Comparison of ENCODE assay signal across 28 mouse cellular contexts in the genomic region with DNA sequence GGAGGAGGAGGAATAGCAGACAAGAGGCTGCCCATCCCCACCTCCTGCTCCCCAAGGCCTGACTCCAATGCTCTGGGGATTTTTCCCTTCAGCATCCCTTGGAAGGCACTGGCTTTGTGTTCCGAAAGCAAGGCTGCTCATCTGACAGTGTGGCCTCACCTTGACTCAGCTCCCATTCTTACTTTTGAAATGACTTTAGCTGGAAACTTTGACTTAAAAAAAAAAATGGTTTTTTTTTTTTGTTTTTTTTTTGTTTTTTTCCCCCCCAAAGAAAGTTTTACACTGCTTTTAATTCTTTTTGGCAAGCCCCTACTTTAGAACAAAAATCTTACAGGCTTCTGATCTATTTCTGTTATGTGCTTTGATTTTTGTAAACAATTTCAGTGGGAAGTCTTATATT. TPM values are rescaled to one million over a fixed set of nuclear protein-coding genes. Genes with fewer than 3 reads are reported as not detected.
"Had no signal": no experiment of that assay in that cellular context is flagged by ENCODE, and none has a peak within 500 bp of the region (broad histone marks: within the 10 kb centered on the region; RNA-seq: fewer than 3 reads in every experiment).

No protein-coding gene starts in this region.

- H3K4me2 ChIP-seq: heart, embryonic 11.5 days; heart, embryonic 13.5 days; heart, embryonic 15.5 days; hindbrain, embryonic 13.5 days; hindbrain, embryonic 15.5 days; kidney, embryonic 15.5 days; limb, embryonic 12.5 days; liver, embryonic 11.5 days; liver, embryonic 13.5 days had no signal

- H3K4me3 ChIP-seq: gastrocnemius, adult 2 months; heart, adult 2 months; heart, embryonic 13.5 days; heart, embryonic 15.5 days; hindbrain, embryonic 13.5 days; hindbrain, embryonic 15.5 days; kidney, embryonic 15.5 days; limb, embryonic 12.5 days; liver, embryonic 13.5 days had no signal

- H3K27ac ChIP-seq: heart, adult 2 months; heart, embryonic 13.5 days; heart, embryonic 15.5 days; hindbrain, embryonic 13.5 days; hindbrain, embryonic 15.5 days; hindbrain, postnatal 0 days; kidney, embryonic 15.5 days; kidney, postnatal 0 days; liver, embryonic 13.5 days had no signal

- H3K27me3 ChIP-seq: heart, embryonic 13.5 days; heart, embryonic 15.5 days; hindbrain, embryonic 15.5 days; kidney, embryonic 15.5 days; limb, embryonic 12.5 days had no signal

- DNase-seq: gastrocnemius, adult 2 months; gastrocnemius, postnatal 14 days; gastrocnemius, postnatal 36 days; heart, adult 11 months; heart, adult 2 months; heart, postnatal 14 days; heart, postnatal 36 days; kidney, adult 11 months; kidney, adult 2 months; kidney, adult 9 months; kidney, postnatal 14 days; kidney, postnatal 36 days; layer of hippocampus, adult 9-11 months; layer of hippocampus, postnatal 36 days; liver; liver, embryonic 13.5 days had no signal

- H3K4me1 ChIP-seq: liver, embryonic 13.5 days had no signal

- ATAC-seq: hindbrain, postnatal 0 days; intestine, embryonic 16.5 days had no signal

- H3K9me3 ChIP-seq: heart, embryonic 13.5 days; heart, embryonic 15.5 days; hindbrain, embryonic 13.5 days; hindbrain, embryonic 15.5 days; kidney, embryonic 15.5 days; limb, embryonic 12.5 days; liver, embryonic 13.5 days had no signal

- H3K36me3 ChIP-seq: heart, embryonic 13.5 days; heart, embryonic 15.5 days; hindbrain, embryonic 13.5 days; hindbrain, embryonic 15.5 days; kidney, embryonic 15.5 days; limb, embryonic 12.5 days; liver, embryonic 13.5 days had no signal

- H3K9ac ChIP-seq: heart, embryonic 13.5 days; heart, embryonic 15.5 days; hindbrain, embryonic 13.5 days; hindbrain, embryonic 15.5 days; kidney, embryonic 15.5 days; limb, embryonic 12.5 days; liver, embryonic 13.5 days had no signal

RNA-seq across cellular contexts. Expression of a gene that starts 24.6 kb away (rescaled TPM):
- total RNA-seq: hematopoietic stem cell, adult 5-6 weeks had no signal
